Mouse (Mus musculus): Measurements from ENCODE around the gene Syt15.

DNA sequence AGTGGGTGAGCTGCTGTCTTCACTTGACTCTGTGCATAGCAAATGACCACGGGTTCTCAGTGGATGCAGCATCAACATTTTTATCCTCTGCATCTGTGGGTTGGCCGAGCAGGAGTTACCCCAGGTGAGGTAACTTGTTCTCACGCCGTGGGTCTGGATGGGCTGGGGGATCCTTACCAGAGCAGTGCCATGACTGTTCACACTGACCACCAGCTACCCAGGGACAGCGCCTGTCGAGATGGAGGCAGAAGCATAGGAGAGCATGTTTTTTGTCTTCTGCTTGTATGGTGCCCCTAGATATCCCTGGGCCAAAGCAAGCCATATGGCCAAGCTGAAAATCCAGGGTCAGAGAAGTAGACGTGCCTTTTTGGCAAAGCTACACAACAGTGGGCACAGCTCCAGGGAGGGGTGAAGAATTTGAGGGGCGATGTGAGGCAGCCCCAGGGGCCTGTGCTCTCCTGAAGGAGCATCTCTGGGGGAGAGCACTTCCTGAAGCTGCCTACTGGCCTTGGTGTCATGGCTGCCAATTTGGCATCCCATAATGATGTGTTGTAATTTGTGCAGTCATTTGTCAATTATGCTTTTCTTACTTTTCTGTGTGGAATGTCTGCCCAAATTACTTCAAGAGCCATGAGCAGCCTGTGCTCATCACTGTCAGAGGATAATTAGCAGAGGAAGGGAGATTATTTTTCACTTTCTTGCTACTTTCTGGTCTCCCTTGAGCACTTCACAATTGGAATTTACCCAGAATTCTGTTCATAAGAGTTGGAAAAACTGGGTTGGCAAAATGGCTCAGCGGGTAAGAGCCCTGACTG, 13.7 kb downstream of the Syt15 start:
- TF ChIP-seq POLR2A (IDR thresholded peaks at IDR 0.05; ENCODE audit: borderline replicate concordance, insufficient read depth, low read length) (no peak), CTCF (IDR thresholded peaks at IDR 0.05; ENCODE audit: borderline replicate concordance, insufficient read depth, low read depth, low read length) (no peak)

All from cerebellum, adult 2 months (tissue).